Mouse (Mus musculus): ENCODE measurements at regions not wholly inside any gene's neighbourhood (a gene's known extent, or its start where the extent isn't known, plus 50 kb on each side); places are given as distances from the start of the nearest gene placed in this dataset.
"Not testable (repeated sequence)": the region's sequence is repeated elsewhere in the genome, so short reads cannot be mapped to it uniquely, and the experiment has no call there.

GRCm38 (mm10) chr2:39483208-39483912 is 257.1 kb upstream of the Ppp6c start:
- Histone ChIP-seq H3K36me3 (ENCODE audit: insufficient read depth) (no peaks in the 10 kb centered on the region), H3K9ac (no peak overlapping the region), H3K9me3 (ENCODE audit: low read length) (no peaks in the 10 kb centered on the region), H3K27me3 (ENCODE audit: insufficient read depth, low read length) (no peaks in the 10 kb centered on the region), H3K4me2 (ENCODE audit: low read depth) (0 out of 2 replicates have a peak overlapping the region, but pooled peaks have one; percentile 10), H3K27ac (ENCODE audit: low read depth, low read length) (no peak overlapping the region), H3K4me1 (ENCODE audit: insufficient read depth) (no peaks in the 10 kb centered on the region), H3K4me3 (ENCODE audit: low read depth, low read length) (no peak overlapping the region)
- DNase-seq (no peak), ATAC-seq (no peak; the same call in 1 of the 2 replicates)
- 18% methylated on average over 12 of the region's 12 CpGs for WGBS
- TF ChIP-seq CTCF (IDR thresholded peaks at IDR 0.05; ENCODE audit: low read depth), result no peak

- Histone ChIP-seq H3K9me3 (ENCODE audit: low read length) (no peaks in the 10 kb centered on the region), H3K4me2 (ENCODE audit: low read depth) (no peak overlapping the region), H3K27ac (ENCODE audit: low read depth, low read length) (no peak overlapping the region), H3K9ac (no peak overlapping the region), H3K4me1 (ENCODE audit: insufficient read depth) (no peaks in the 10 kb centered on the region), H3K36me3 (ENCODE audit: insufficient read depth) (no peaks in the 10 kb centered on the region), H3K4me3 (ENCODE audit: low read depth, low read length) (no peak overlapping the region), H3K27me3 (ENCODE audit: insufficient read depth, low read length) (no peaks in the 10 kb centered on the region)
- 39% methylated on average over 2 of the region's 2 CpGs for WGBS
- ATAC-seq, result no peak
- DNase-seq, result no peak
- TF ChIP-seq CTCF (IDR thresholded peaks at IDR 0.05; ENCODE audit: low read depth), result no peak
These were observed 256.4 kb upstream of the Ppp6c start for GRCm38 (mm10) chr2:39482608-39483007.

- no peak for DNase-seq
- ATAC-seq, result no peak
- Histone ChIP-seq H3K9me3 (ENCODE audit: low read length) (no peaks in the 10 kb centered on the region), H3K27ac (ENCODE audit: low read depth, low read length) (no peak overlapping the region), H3K27me3 (ENCODE audit: insufficient read depth, low read length) (no peaks in the 10 kb centered on the region), H3K9ac (no peak overlapping the region), H3K36me3 (ENCODE audit: insufficient read depth) (no peaks in the 10 kb centered on the region), H3K4me1 (ENCODE audit: insufficient read depth) (no peaks in the 10 kb centered on the region), H3K4me2 (ENCODE audit: low read depth) (no peak overlapping the region), H3K4me3 (ENCODE audit: low read depth, low read length) (no peak overlapping the region)
- 58% methylated on average over 3 of the region's 3 CpGs for WGBS
- no peak for TF ChIP-seq CTCF (IDR thresholded peaks at IDR 0.05; ENCODE audit: low read depth)
These were observed 254.0 kb upstream of the Ppp6c start for GRCm38 (mm10) chr2:39480236-39480635.

GRCm38 (mm10) chr2:39472925-39473324 is 246.7 kb upstream of the Ppp6c start:
- not testable (repeated sequence) for H3K9ac ChIP-seq; H3K27ac ChIP-seq (ENCODE audit: low read depth, low read length); H3K4me2 ChIP-seq (ENCODE audit: low read depth); H3K36me3 ChIP-seq (ENCODE audit: insufficient read depth); H3K4me3 ChIP-seq (ENCODE audit: low read depth, low read length); ATAC-seq; H3K9me3 ChIP-seq (ENCODE audit: low read length); H3K4me1 ChIP-seq (ENCODE audit: insufficient read depth); H3K27me3 ChIP-seq (ENCODE audit: insufficient read depth, low read length)
- peak; percentile 8 for DNase-seq

All from forebrain, postnatal 0 days (tissue).